Mouse (Mus musculus) midbrain, embryonic 14.5 days (tissue): ENCODE results near the gene Gm10638. TPM values are rescaled to one million over a fixed set of nuclear protein-coding genes. Genes with fewer than 3 reads are reported as not detected.

Experiments used
- ATAC-seq: fragments of 200-750 bp; cut with Nextera tagmentation; 2 replicates; pipeline ENCODE4 v1.8.0; 2017; ENCODE audit warnings: moderate number of reproducible peaks, moderate library complexity; ENCODE audit not compliant: low FRiP score, low TSS enrichment
- DNase-seq: peaks from one replicate; pipeline ENCODE4 v3.0.0-alpha.2; 2015
- H3K27ac ChIP-seq: fragments of 300-500 bp; sonication (generic); replicated peaks from 2 replicates; pipeline ENCODE4 v1.5.1; 2014; ENCODE audit warnings: mild to moderate bottlenecking, low read depth, low read length, moderate library complexity
- H3K27me3 ChIP-seq: fragments of 300-500 bp; sonication (generic); 2 replicates; pipeline ENCODE4 v1.6.1; 2014; ENCODE audit warnings: low read length, control low read depth, mixed read lengths; ENCODE audit not compliant: control insufficient read depth, insufficient read depth
- H3K36me3 ChIP-seq: fragments of 300-500 bp; sonication (generic); 2 replicates; pipeline ENCODE4 v1.6.1; 2014; ENCODE audit warnings: low read length, control low read depth; ENCODE audit not compliant: control insufficient read depth, insufficient read depth
- H3K4me1 ChIP-seq: fragments of 300-500 bp; sonication (generic); 2 replicates; pipeline ENCODE4 v1.6.1; 2014; ENCODE audit warnings: mild to moderate bottlenecking, antibody characterized with exemption, low read length, control low read depth; ENCODE audit not compliant: control insufficient read depth, insufficient read depth
- H3K4me2 ChIP-seq: fragments of 300-500 bp; sonication (generic); 2 replicates; pipeline ENCODE4 v1.6.1; 2014; ENCODE audit warnings: mild to moderate bottlenecking, low read length, moderate library complexity
- H3K4me3 ChIP-seq: fragments of 300-500 bp; sonication (generic); replicated peaks from 2 replicates; pipeline ENCODE4 v1.5.1; 2014; ENCODE audit warnings: low read depth, low read length
- H3K9ac ChIP-seq: fragments of 300-500 bp; sonication (generic); replicated peaks from 2 replicates; pipeline ENCODE4 v1.6.1; 2014; ENCODE audit warnings: mild to moderate bottlenecking, low read length, moderate library complexity
- H3K9me3 ChIP-seq: fragments of 300-500 bp; sonication (generic); 2 replicates; pipeline ENCODE4 v1.6.1; 2016; ENCODE audit warnings: low read length, control low read depth, mixed read lengths; ENCODE audit not compliant: control insufficient read depth
- WGBS: fragments of 180-500 bp; shearing (Covaris S2); extraction: QIAGEN DNeasy Blood & Tissue Kit; methylation state at CpG from one replicate; pipeline ENCODE4 v1.1.7; 2014; 5-methylcytosine and 5-hydroxymethylcytosine counted together
- polyA plus RNA-seq: library from polyadenylated mRNA; unstranded; fragments of >200 nt; fragmentation: Nextera tagmentation; extraction: Ambion mirVana; gene quantifications from 2 replicates; pipeline ENCODE4 v1.2.1, GENCODE M21; 2014

Gm10638 gene
- polyA plus RNA-seq, 1 experiment from 2014 or later: 5.7 TPM

GRCm38 (mm10) chr8:86745935-86746441, 489 bp downstream of the Gm10638 start:
- Histone ChIP-seq H3K4me1 (peaks cover 22% of the 10 kb centered on the region), H3K27me3 (no peaks in the 10 kb centered on the region), H3K9ac (peak overlapping the region; percentile 97), H3K27ac (peak overlapping the region; percentile 99), H3K36me3 (no peaks in the 10 kb centered on the region), H3K9me3 (no peaks in the 10 kb centered on the region), H3K4me2 (peak overlapping the region; percentile 64), H3K4me3 (peak overlapping the region; percentile 90)
- whole genome bisulfite sequencing: under 1% methylated on average over 60 of the region's 70 CpGs
- peak; percentile 97 for DNase-seq
- ATAC-seq: peak; percentile 86

- DNase-seq: no peak
- peak overlapping the region; percentile 90 for H3K4me3 ChIP-seq
- no peaks in the 10 kb centered on the region for H3K9me3 ChIP-seq
- peak overlapping the region; percentile 99 for H3K27ac ChIP-seq
- no peak for ATAC-seq
- H3K4me1 ChIP-seq: peaks cover 22% of the 10 kb centered on the region
- no peaks in the 10 kb centered on the region for H3K36me3 ChIP-seq
- H3K27me3 ChIP-seq: no peaks in the 10 kb centered on the region
- peak overlapping the region; percentile 97 for H3K9ac ChIP-seq
- WGBS: 4% methylated on average over 11 of the region's 11 CpGs
- H3K4me2 ChIP-seq: peak overlapping the region; percentile 64
These were observed 1.0 kb downstream of the Gm10638 start for GRCm38 (mm10) chr8:86746511-86746910.

GRCm38 (mm10) chr8:86749842-86750241, 4.3 kb downstream of the Gm10638 start:
- H3K4me2 ChIP-seq: no peak overlapping the region
- H3K36me3 ChIP-seq: no peaks in the 10 kb centered on the region
- H3K9me3 ChIP-seq: no peaks in the 10 kb centered on the region
- no peak overlapping the region for H3K4me3 ChIP-seq
- H3K9ac ChIP-seq: no peak overlapping the region
- H3K27ac ChIP-seq: no peak overlapping the region
- 56% methylated on average over 2 of the region's 2 CpGs for WGBS
- DNase-seq (no peak), ATAC-seq (no peak)
- no peaks in the 10 kb centered on the region for H3K27me3 ChIP-seq
- H3K4me1 ChIP-seq: peaks cover under 1% of the 10 kb centered on the region; the same call in 1 of the 2 replicates

GRCm38 (mm10) chr8:86756948-86757733, 11.6 kb downstream of the Gm10638 start:
- Histone ChIP-seq H3K9me3 (no peaks in the 10 kb centered on the region), H3K4me2 (peak overlapping the region; percentile 42), H3K4me3 (no peak overlapping the region), H3K4me1 (peaks cover 4% of the 10 kb centered on the region), H3K27me3 (no peaks in the 10 kb centered on the region), H3K36me3 (no peaks in the 10 kb centered on the region), H3K27ac (no peak overlapping the region), H3K9ac (no peak overlapping the region)
- WGBS: 16% methylated on average over 23 of the region's 23 CpGs
- ATAC-seq (no peak), DNase-seq (peak; percentile 58)

GRCm38 (mm10) chr8:86758651-86759050, 13.2 kb downstream of the Gm10638 start:
- no peak for DNase-seq
- Histone ChIP-seq H3K9me3 (no peaks in the 10 kb centered on the region), H3K4me1 (peaks cover 4% of the 10 kb centered on the region), H3K36me3 (no peaks in the 10 kb centered on the region), H3K9ac (no peak overlapping the region), H3K4me2 (no peak overlapping the region), H3K4me3 (no peak overlapping the region), H3K27me3 (no peaks in the 10 kb centered on the region), H3K27ac (no peak overlapping the region)
- 90% methylated on average over 3 of the region's 3 CpGs for WGBS
- no peak for ATAC-seq

GRCm38 (mm10) chr8:86759090-86759491, 13.6 kb downstream of the Gm10638 start:
- WGBS: 74% methylated on average over 4 of the region's 4 CpGs

GRCm38 (mm10) chr8:86760746-86761145, 15.2 kb downstream of the Gm10638 start:
- Histone ChIP-seq H3K4me2 (no peak overlapping the region), H3K27ac (no peak overlapping the region), H3K36me3 (no peaks in the 10 kb centered on the region), H3K4me1 (peaks cover 4% of the 10 kb centered on the region), H3K4me3 (no peak overlapping the region), H3K9me3 (no peaks in the 10 kb centered on the region), H3K9ac (no peak overlapping the region), H3K27me3 (no peaks in the 10 kb centered on the region)
- no peak for DNase-seq
- 54% methylated on average over 6 of the region's 6 CpGs for WGBS
- no peak for ATAC-seq

More at GRCm38 (mm10) chr8:86759090-86759491, 13.6 kb downstream of the Gm10638 start:
- no peak overlapping the region for H3K27ac ChIP-seq
- ATAC-seq (no peak), DNase-seq (no peak)
- H3K36me3 ChIP-seq: no peaks in the 10 kb centered on the region
- no peaks in the 10 kb centered on the region for H3K9me3 ChIP-seq
- no peak overlapping the region for H3K9ac ChIP-seq
- H3K4me3 ChIP-seq: no peak overlapping the region
- H3K27me3 ChIP-seq: no peaks in the 10 kb centered on the region
- no peak overlapping the region for H3K4me2 ChIP-seq
- H3K4me1 ChIP-seq: peaks cover 4% of the 10 kb centered on the region

- H3K27me3 ChIP-seq: no peaks in the 10 kb centered on the region
- no peaks in the 10 kb centered on the region for H3K36me3 ChIP-seq
- H3K9ac ChIP-seq: no peak overlapping the region
- no peak overlapping the region for H3K4me3 ChIP-seq
- WGBS: 57% methylated on average over 5 of the region's 5 CpGs
- H3K4me2 ChIP-seq: no peak overlapping the region
- no peak for ATAC-seq
- no peak overlapping the region for H3K27ac ChIP-seq
- H3K9me3 ChIP-seq: no peaks in the 10 kb centered on the region
- no peaks in the 10 kb centered on the region for H3K4me1 ChIP-seq
- DNase-seq: no peak
These were observed 17.3 kb downstream of the Gm10638 start for GRCm38 (mm10) chr8:86762806-86763205.

- no peaks in the 10 kb centered on the region for H3K4me1 ChIP-seq
- H3K9ac ChIP-seq: no peak overlapping the region
- H3K4me3 ChIP-seq: no peak overlapping the region
- H3K27me3 ChIP-seq: no peaks in the 10 kb centered on the region
- H3K9me3 ChIP-seq: no peaks in the 10 kb centered on the region
- 91% methylated on average over 10 of the region's 10 CpGs for WGBS
- no peak for DNase-seq
- H3K4me2 ChIP-seq: no peak overlapping the region
- no peaks in the 10 kb centered on the region for H3K36me3 ChIP-seq
- ATAC-seq: no peak
- no peak overlapping the region for H3K27ac ChIP-seq
These were observed 19.7 kb downstream of the Gm10638 start for GRCm38 (mm10) chr8:86765155-86765554.
